Mouse (Mus musculus): ENCODE measurements at regions not wholly inside any gene's neighbourhood (a gene's known extent, or its start where the extent isn't known, plus 50 kb on each side); places are given as distances from the start of the nearest gene placed in this dataset.

- TF ChIP-seq CTCF (IDR thresholded peaks at IDR 0.05; ENCODE audit: low read depth) (no peak), EP300 (optimal IDR thresholded peaks at IDR 0.05) (no peak)
Measured at GRCm38 (mm10) chr13:37512781-37513180, 167.8 kb downstream of the Ly86 start.

Data from stomach, postnatal 0 days (tissue).